Mouse (Mus musculus): ENCODE measurements at regions not wholly inside any gene's neighbourhood (a gene's known extent, or its start where the extent isn't known, plus 50 kb on each side); places are given as distances from the start of the nearest gene placed in this dataset.

DNA sequence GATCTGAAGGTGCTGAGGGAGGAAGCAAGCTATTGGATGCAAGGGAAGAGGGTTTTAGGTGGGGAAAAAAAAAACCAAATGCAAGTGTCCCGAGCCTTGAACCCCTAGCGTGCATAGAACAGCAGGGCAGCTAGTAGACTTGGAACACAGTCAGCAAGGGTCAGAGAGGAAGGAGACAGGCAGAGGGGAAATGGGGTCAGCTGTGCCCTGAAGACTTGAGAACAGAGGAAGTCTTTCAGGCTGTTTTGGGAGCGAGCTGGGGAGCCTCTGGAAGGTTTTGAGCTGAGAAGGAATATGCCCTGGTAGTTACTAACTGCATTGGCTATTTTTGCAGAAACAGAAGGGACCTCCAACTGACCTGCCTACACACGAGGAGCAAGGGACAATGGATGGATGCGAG lies 149.5 kb downstream of the Pten start:
- WGBS (ENCODE audit: insufficient replicate concordance) = 29% methylated on average over 5 of the region's 5 CpGs
- H3K36me3 ChIP-seq (replicated peaks; ENCODE audit: control insufficient read depth, insufficient read depth, low read depth) = no peaks in the 10 kb centered on the region
- H3K4me3 ChIP-seq (ENCODE audit: insufficient read depth in 1 of 2, low read depth in 2 of 2, low read length in 2 of 2) = no peak overlapping the region
- DNase-seq (ENCODE audit: low read depth in 3 of 3, low spot score in 3 of 3) (no peak), ATAC-seq (ENCODE audit: insufficient read depth) (no peak)
- no peak overlapping the region for H3K4me2 ChIP-seq (ENCODE audit: low read depth)
- no peaks in the 10 kb centered on the region for H3K27me3 ChIP-seq (ENCODE audit: control insufficient read depth, insufficient read depth, low read length)
- TF ChIP-seq CTCF (IDR thresholded peaks at IDR 0.05; ENCODE audit: low read depth) (no peak), EP300 (IDR thresholded peaks at IDR 0.05; ENCODE audit: low read depth) (no peak)
- no peak overlapping the region for H3K27ac ChIP-seq
- no peaks in the 10 kb centered on the region for H3K9me3 ChIP-seq (ENCODE audit: control insufficient read depth, low read length)
- peaks cover 7 to 36% of the 10 kb centered on the region in 2 experiments for H3K4me1 ChIP-seq (replicated peaks; ENCODE audit: control insufficient read depth in 2 of 2, insufficient read depth in 2 of 2, low read length in 1 of 2)
- no peak overlapping the region for H3K9ac ChIP-seq (replicated peaks)

DNA sequence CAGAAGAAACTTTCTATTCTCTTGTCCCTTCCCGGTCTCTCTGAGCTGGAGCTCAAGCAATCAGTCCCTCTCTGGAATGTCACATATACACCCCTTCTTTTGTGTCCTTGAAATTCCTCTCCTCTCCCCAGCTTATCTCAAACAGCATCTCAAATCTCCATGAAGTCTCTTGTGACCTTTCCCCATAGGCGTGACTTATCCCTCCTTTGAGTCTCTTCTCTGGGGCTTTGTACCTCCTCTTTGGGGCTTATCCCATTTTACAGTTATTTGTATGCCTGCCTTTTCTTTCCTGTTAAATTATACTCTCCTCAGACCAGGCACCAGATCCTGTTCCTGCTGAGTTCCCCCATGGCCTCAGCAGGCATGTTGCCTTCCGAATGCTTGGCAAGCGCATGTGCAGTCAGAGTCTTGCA lies 152.8 kb downstream of the Pten start:
- ATAC-seq (ENCODE audit: insufficient read depth) = no peak
- Histone ChIP-seq H3K9me3 (ENCODE audit: control insufficient read depth, low read length) (no peaks in the 10 kb centered on the region), H3K4me3 (ENCODE audit: insufficient read depth in 1 of 2, low read depth in 2 of 2, low read length in 2 of 2) (no peak overlapping the region), H3K4me2 (ENCODE audit: low read depth) (no peak overlapping the region), H3K9ac (replicated peaks) (no peak overlapping the region), H3K4me1 (replicated peaks; ENCODE audit: control insufficient read depth in 2 of 2, insufficient read depth in 2 of 2, low read length in 1 of 2) (peaks cover 5 to 19% of the 10 kb centered on the region in 2 experiments), H3K27ac (no peak overlapping the region), H3K27me3 (ENCODE audit: control insufficient read depth, insufficient read depth, low read length) (no peaks in the 10 kb centered on the region), H3K36me3 (replicated peaks; ENCODE audit: control insufficient read depth, insufficient read depth, low read depth) (no peaks in the 10 kb centered on the region)
- 67% methylated on average over 4 of the region's 4 CpGs for WGBS (ENCODE audit: insufficient replicate concordance)
- TF ChIP-seq EP300 (IDR thresholded peaks at IDR 0.05; ENCODE audit: low read depth) = no peak
- no peak for TF ChIP-seq CTCF (IDR thresholded peaks at IDR 0.05; ENCODE audit: low read depth)
- no peak for DNase-seq (ENCODE audit: low read depth in 3 of 3, low spot score in 3 of 3)

DNA sequence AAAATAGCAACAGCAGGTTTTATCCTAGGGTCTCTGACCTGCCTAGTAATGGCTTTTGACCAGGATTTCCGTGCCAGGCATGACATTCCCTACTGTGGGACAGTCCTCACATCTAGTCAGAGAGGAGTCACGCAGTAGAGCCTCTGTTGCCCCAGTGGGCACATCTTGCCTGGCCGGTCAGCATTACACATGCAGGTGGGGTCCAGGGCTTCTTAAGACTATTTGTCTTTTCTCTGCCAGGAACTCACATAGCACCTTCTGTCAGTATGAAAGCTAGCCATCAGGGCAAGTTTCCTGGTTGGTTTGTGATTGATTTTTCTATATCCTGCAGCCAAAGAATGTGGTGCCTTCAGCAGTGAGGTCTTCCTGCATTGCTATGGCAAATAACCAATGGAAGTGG lies 155.0 kb downstream of the Pten start:
- Histone ChIP-seq H3K9ac (replicated peaks) (no peak overlapping the region), H3K4me3 (ENCODE audit: insufficient read depth in 1 of 2, low read depth in 2 of 2, low read length in 2 of 2) (no peak overlapping the region), H3K27me3 (ENCODE audit: control insufficient read depth, insufficient read depth, low read length) (no peaks in the 10 kb centered on the region), H3K9me3 (ENCODE audit: control insufficient read depth, low read length) (no peaks in the 10 kb centered on the region), H3K36me3 (replicated peaks; ENCODE audit: control insufficient read depth, insufficient read depth, low read depth) (no peaks in the 10 kb centered on the region), H3K4me1 (replicated peaks; ENCODE audit: control insufficient read depth in 2 of 2, insufficient read depth in 2 of 2, low read length in 1 of 2) (no peaks in the 10 kb centered on the region; a peak in 1 of 4 replicates), H3K4me2 (ENCODE audit: low read depth) (no peak overlapping the region), H3K27ac (no peak overlapping the region)
- DNase-seq (ENCODE audit: low read depth in 3 of 3, low spot score in 3 of 3) (no peak), ATAC-seq (ENCODE audit: insufficient read depth) (no peak)
- 65% methylated on average over 3 of the region's 3 CpGs for WGBS (ENCODE audit: insufficient replicate concordance)
- TF ChIP-seq CTCF (IDR thresholded peaks at IDR 0.05; ENCODE audit: low read depth) (no peak), EP300 (IDR thresholded peaks at IDR 0.05; ENCODE audit: low read depth) (no peak)

- DNase-seq (ENCODE audit: low read depth in 3 of 3, low spot score in 3 of 3) (no peak), ATAC-seq (ENCODE audit: insufficient read depth) (no peak)
- no peaks in the 10 kb centered on the region for H3K9me3 ChIP-seq (ENCODE audit: control insufficient read depth, low read length)
- no peak overlapping the region for H3K9ac ChIP-seq (replicated peaks)
- no peaks in the 10 kb centered on the region for H3K36me3 ChIP-seq (replicated peaks; ENCODE audit: control insufficient read depth, insufficient read depth, low read depth)
- H3K4me2 ChIP-seq (ENCODE audit: low read depth) = no peak overlapping the region
- H3K4me1 ChIP-seq (replicated peaks; ENCODE audit: control insufficient read depth in 2 of 2, insufficient read depth in 2 of 2, low read length in 1 of 2) = no peaks in the 10 kb centered on the region
- 72% methylated on average over 8 of the region's 8 CpGs for WGBS (ENCODE audit: insufficient replicate concordance)
- TF ChIP-seq EP300 (IDR thresholded peaks at IDR 0.05; ENCODE audit: low read depth) (no peak), CTCF (IDR thresholded peaks at IDR 0.05; ENCODE audit: low read depth) (no peak)
- H3K27me3 ChIP-seq (ENCODE audit: control insufficient read depth, insufficient read depth, low read length) = no peaks in the 10 kb centered on the region
- no peak overlapping the region for H3K4me3 ChIP-seq (ENCODE audit: insufficient read depth in 1 of 2, low read depth in 2 of 2, low read length in 2 of 2)
- H3K27ac ChIP-seq = no peak overlapping the region
These were observed 159.4 kb downstream of the Pten start for GRCm38 (mm10) chr19:32916507-32917280.

DNA sequence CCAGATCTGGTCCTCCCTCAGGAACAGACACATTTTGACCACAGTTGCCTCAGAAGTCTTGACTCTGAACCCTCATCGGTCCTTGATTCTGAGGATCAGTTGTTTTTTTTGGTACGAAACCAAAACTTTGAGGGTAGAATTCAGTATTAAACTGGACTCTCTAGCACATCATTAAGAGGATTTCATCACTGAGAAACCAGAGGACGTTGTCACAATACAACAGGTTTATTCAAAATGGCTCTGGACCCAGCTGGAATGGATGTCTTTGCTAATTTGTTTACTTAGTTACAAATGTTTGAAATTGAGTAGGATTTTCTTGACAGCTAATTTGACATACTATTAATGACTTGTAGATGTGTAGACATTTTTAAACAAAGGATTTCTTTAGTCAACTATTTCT lies 163.7 kb downstream of the Pten start:
- TF ChIP-seq EP300 (IDR thresholded peaks at IDR 0.05; ENCODE audit: low read depth) (no peak), CTCF (IDR thresholded peaks at IDR 0.05; ENCODE audit: low read depth) (no peak)
- no peak overlapping the region for H3K4me3 ChIP-seq (ENCODE audit: insufficient read depth in 1 of 2, low read depth in 2 of 2, low read length in 2 of 2)
- no peaks in the 10 kb centered on the region for H3K27me3 ChIP-seq (ENCODE audit: control insufficient read depth, insufficient read depth, low read length)
- no peaks in the 10 kb centered on the region for H3K9me3 ChIP-seq (ENCODE audit: control insufficient read depth, low read length)
- H3K9ac ChIP-seq (replicated peaks) = no peak overlapping the region
- no peaks in the 10 kb centered on the region for H3K36me3 ChIP-seq (replicated peaks; ENCODE audit: control insufficient read depth, insufficient read depth, low read depth)
- DNase-seq (ENCODE audit: low read depth in 3 of 3, low spot score in 3 of 3) = no peak
- H3K27ac ChIP-seq = no peak overlapping the region
- H3K4me2 ChIP-seq (ENCODE audit: low read depth) = no peak overlapping the region
- no peaks in the 10 kb centered on the region for H3K4me1 ChIP-seq (replicated peaks; ENCODE audit: control insufficient read depth in 2 of 2, insufficient read depth in 2 of 2, low read length in 1 of 2)
- WGBS (ENCODE audit: insufficient replicate concordance) = 60% methylated on average over 3 of the region's 3 CpGs
- ATAC-seq (ENCODE audit: insufficient read depth) = no peak

All from liver, embryonic 14.5 days (tissue).